Mouse (Mus musculus): Measurements from ENCODE around the gene Gm6882.
"Not testable (repeated sequence)": the region's sequence is repeated elsewhere in the genome, so short reads cannot be mapped to it uniquely, and the experiment has no call there.

Gene Gm6882

GRCm38 (mm10) chr7:21432645-21433044 is at the start of gene Gm6882:
Gene Gm6882, minus strand, starts transcription at chr7:21432745.
- not testable (repeated sequence) for DNase-seq (ENCODE audit: low read depth, low spot score)

Data from CD4-positive helper T cell, adult 2 months (primary cell).